Mouse (Mus musculus): ENCODE data around the gene Myh10.

Gene Myh10

DNA sequence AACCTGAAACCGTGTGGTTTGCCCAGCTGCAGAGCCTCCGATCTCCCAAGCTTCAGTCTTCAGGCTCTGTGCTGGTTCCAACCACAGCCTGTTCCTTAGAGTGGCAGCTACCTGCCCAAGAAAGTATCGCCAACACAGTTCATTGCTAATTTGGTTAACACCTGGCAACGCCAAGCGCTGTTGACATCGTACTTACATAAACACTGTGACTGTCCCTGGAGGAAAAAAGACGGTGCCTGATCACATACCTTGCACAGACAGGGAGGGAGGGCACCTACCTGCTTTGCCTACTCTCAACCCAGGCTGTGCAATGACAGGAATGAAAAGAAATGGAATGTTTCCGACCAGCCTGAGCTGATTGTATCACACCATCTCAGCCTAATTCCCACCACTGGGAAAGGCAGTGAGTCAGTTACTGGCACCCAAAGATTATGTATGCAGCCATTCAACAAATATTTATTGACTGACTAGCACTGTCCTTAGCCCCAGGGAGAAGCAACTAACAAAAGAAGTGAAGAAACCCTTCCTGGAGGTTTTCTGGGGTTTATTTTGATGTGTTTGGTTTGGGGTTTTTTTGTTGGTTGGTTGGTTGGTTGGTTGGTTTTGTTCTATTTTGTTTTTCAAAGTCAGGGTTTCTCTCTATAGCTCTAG is 168.7 kb downstream of the Myh10 start:
- DNase-seq (ENCODE audit: low spot score in 2 of 2): no peak

DNA sequence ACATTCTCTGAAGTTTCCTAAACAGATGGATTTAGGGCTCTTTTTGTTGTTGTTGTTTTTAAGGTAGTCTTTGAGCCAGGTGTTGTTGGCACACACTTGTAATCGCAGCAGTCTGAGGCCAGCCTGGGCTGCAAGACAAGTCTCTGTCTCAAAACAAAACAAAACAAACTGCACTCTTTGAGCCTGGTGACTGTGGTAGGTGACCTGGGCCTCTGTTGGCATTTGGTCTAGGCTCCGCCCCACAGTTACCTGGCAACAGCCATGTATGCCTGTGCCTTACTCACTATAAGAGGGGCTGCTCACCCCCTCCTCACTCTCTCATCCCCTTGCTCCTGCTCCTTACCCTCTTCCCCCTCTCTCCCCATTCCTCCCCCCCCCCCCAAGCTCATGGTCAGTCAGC is 170.9 kb downstream of the Myh10 start:
- no peak for DNase-seq (ENCODE audit: low spot score in 2 of 2)

DNA sequence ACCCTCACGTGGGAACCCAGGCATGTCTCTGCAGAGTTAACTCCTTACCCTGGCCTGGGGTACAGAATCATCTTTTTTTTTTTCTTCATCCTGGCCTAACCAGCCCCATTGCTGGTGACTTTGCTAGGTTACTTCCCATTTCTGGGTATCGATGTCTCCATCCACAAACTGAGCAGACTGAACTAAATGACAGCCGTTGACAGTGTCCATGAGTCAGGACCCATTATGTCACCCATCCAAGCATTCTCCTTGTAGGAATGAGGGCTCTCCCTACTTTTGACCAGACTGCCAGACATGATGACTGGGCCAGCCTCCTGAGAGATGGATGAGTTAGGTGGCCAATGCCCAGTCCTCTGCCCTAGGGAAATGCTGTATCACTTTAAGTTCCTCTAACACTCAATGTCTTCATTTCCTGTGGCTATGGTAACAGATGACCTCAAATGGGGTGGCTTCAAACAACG is 172.3 kb downstream of the Myh10 start:
- no peak for DNase-seq (ENCODE audit: low spot score in 2 of 2)

DNA sequence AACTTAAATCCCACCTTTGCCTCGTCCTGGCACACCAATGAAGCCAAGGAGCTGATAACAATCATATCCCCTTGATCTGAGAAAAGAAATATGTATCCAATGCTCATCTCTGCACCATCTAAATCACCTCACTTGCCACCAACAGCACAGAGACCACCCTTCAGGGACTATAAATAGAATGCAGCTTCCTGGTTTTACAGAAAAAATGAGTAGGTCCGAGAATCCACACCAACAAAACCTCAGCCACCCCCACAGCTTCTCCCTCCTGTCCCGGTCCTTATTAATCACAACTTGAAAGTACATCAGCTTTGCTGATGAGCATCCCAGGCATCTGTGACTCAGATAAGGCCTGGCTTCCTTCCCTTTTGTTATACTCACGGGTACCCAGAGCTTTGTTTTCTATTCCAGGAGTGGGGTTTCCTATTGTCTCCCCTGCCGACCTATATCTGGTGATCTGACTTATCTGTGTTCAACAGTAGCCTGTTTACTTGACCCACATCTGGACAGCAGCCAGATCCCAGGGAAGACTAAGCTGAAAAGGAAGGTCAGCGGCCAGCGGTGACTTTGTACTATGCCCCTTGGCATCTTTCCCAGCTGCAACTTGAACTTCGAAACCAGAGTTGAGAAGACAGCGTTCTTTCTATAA is 173.3 kb downstream of the Myh10 start:
- DNase-seq (ENCODE audit: low spot score in 2 of 2): peak in 1 of 2 experiments; percentile 23
